Mouse (Mus musculus) embryo, embryonic 11.5 days (tissue): ENCODE measurements around the gene Gpx1.

ENCODE experiments used
- DNase-seq: peaks from one replicate; pipeline ENCODE4 v3.0.0-alpha.2; 2012; ENCODE audit warnings: low read depth, low spot score

The Gpx1 gene

GRCm38 (mm10) chr9:108339886-108340257 lies 1.2 kb downstream of the Gpx1 start:
- DNase-seq, result no peak

GRCm38 (mm10) chr9:108340258-108341138 lies 1.8 kb downstream of the Gpx1 start:
- DNase-seq, result no peak

GRCm38 (mm10) chr9:108341139-108341475 lies 2.4 kb downstream of the Gpx1 start:
- no peak for DNase-seq

- DNase-seq, result no peak
These were observed 3.1 kb downstream of the Gpx1 start for GRCm38 (mm10) chr9:108341801-108342200.

- no peak for DNase-seq
These were observed 3.7 kb downstream of the Gpx1 start for GRCm38 (mm10) chr9:108342301-108342831.

- no peak for DNase-seq
These were observed 4.6 kb downstream of the Gpx1 start for GRCm38 (mm10) chr9:108343331-108343730.

- no peak for DNase-seq
These were observed 5.1 kb downstream of the Gpx1 start for GRCm38 (mm10) chr9:108343835-108344234.

GRCm38 (mm10) chr9:108344471-108344870 lies 5.8 kb downstream of the Gpx1 start:
- no peak for DNase-seq

- no peak for DNase-seq
These were observed 8.3 kb downstream of the Gpx1 start for GRCm38 (mm10) chr9:108347024-108347423.

- DNase-seq, result peak; percentile 82
These were observed 9.0 kb downstream of the Gpx1 start, which contains the start of gene Usp4 for GRCm38 (mm10) chr9:108347540-108348289. Usp4 (plus strand) TSS chr9:108347853.

- DNase-seq, result no peak
These were observed 9.6 kb downstream of the Gpx1 start for GRCm38 (mm10) chr9:108348290-108348680.

- no peak for DNase-seq
These were observed 11.0 kb downstream of the Gpx1 start for GRCm38 (mm10) chr9:108349727-108350126.

- DNase-seq, result no peak
These were observed 39.5 kb downstream of the Gpx1 start for GRCm38 (mm10) chr9:108378234-108378633.

- no peak for DNase-seq
These were observed 40.0 kb downstream of the Gpx1 start for GRCm38 (mm10) chr9:108378736-108379135.

GRCm38 (mm10) chr9:108379294-108379693 lies 40.6 kb downstream of the Gpx1 start:
- DNase-seq, result no peak

- DNase-seq, result no peak
These were observed 42.7 kb downstream of the Gpx1 start for GRCm38 (mm10) chr9:108381382-108381781.

GRCm38 (mm10) chr9:108385006-108385405 lies 46.3 kb downstream of the Gpx1 start:
- DNase-seq, result no peak

GRCm38 (mm10) chr9:108386816-108387215 lies 48.1 kb downstream of the Gpx1 start:
- no peak for DNase-seq

GRCm38 (mm10) chr9:108388601-108389000 lies 49.9 kb downstream of the Gpx1 start:
- DNase-seq, result no peak

- no peak for DNase-seq
These were observed 50.5 kb downstream of the Gpx1 start for GRCm38 (mm10) chr9:108389220-108389619.
